Mouse (Mus musculus) erythroblast, embryonic 14.5 days (primary cell): ENCODE results near the gene Hunk. TPM values are rescaled to one million over a fixed set of nuclear protein-coding genes. Genes with fewer than 3 reads are reported as not detected.

ENCODE experiments used
- H3K27me3 ChIP-seq: 2 replicates; pipeline ENCODE4 v1.6.1; 2012; ENCODE audit warnings: inconsistent platforms; ENCODE audit not compliant: control insufficient read depth
- H3K36me3 ChIP-seq: 2 replicates; pipeline ENCODE4 v1.6.1; 2012; ENCODE audit warnings: mild to moderate bottlenecking, inconsistent platforms; ENCODE audit not compliant: control insufficient read depth
- H3K4me1 ChIP-seq: 2 replicates; pipeline ENCODE4 v1.6.1; 2012; ENCODE audit warnings: inconsistent platforms; ENCODE audit not compliant: control insufficient read depth
- H3K4me3 ChIP-seq: replicated peaks from 2 replicates; pipeline ENCODE3; 2012; ENCODE audit warnings: moderate library complexity, mild to moderate bottlenecking, inconsistent platforms
- H3K9me3 ChIP-seq: 2 replicates; pipeline ENCODE4 v1.6.1; 2012; ENCODE audit warnings: low read length, inconsistent platforms, mixed read lengths; ENCODE audit not compliant: control insufficient read depth
- GATA1 ChIP-seq: IDR thresholded peaks from 2 replicates; pipeline ENCODE4 v1.6.1; 2012; ENCODE audit warnings: low read length, inconsistent platforms, mixed read lengths
- TAL1 ChIP-seq: IDR thresholded peaks from 3 replicates; pipeline ENCODE4 v1.6.1; 2012; ENCODE audit warnings: low read length, inconsistent platforms, mixed read lengths
- polyA plus RNA-seq: library from polyadenylated mRNA; stranded (reverse); fragments of >175 nt; gene quantifications from 2 replicates; pipeline ENCODE4 v1.2.3, GENCODE M21; 2012

Hunk gene
- polyA plus RNA-seq, 1 experiment: not detected

DNA sequence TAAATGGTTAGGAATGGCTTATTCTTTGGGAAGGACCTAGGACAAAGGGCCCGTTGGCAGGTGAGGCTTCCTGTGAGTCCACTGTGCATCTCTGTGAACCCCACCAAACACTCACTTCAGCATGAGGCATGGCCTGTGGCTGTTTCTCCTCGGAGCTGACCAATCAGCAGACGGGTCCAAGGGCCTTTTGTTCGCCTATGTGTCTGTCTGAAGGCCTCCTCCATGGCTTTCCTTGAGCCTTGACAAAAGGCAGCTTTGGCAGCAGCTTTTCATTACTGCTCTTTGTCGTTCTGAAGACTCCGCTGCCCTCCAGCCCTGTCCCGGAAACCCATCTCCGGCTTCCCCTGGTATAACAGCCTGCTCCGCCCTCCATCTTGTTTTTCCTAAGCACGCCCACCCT, 54.8 kb downstream of the Hunk start:
- H3K27me3 ChIP-seq: no peaks in the 10 kb centered on the region
- no peaks in the 10 kb centered on the region for H3K36me3 ChIP-seq
- no peaks in the 10 kb centered on the region for H3K4me1 ChIP-seq
- no peaks in the 10 kb centered on the region; the same call in 1 of the 2 replicates for H3K9me3 ChIP-seq
- H3K4me3 ChIP-seq: no peak overlapping the region
- no peak for TF ChIP-seq TAL1
- TF ChIP-seq GATA1: no peak

DNA sequence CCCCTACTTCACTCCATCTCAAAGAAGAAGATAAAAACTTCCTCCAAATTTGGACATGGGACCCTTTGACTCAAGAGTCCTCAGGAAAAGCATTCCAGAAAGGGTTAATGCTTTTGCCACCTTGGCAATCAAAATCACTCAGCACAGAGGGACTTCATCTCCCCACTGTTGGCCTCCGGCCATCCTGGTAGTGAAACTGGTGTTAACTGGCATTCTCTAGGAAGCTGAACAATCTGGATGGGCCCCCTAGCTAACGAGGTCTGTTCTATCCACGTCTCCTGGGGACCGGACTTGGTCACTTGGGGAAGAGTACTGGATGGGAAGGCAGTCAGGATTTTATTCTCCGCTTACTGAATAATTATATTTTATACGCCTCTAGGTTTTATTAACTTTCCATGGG, 57.2 kb downstream of the Hunk start:
- no peaks in the 10 kb centered on the region for H3K27me3 ChIP-seq
- no peaks in the 10 kb centered on the region for H3K36me3 ChIP-seq
- TF ChIP-seq GATA1: no peak
- TF ChIP-seq TAL1: no peak
- H3K4me3 ChIP-seq: no peak overlapping the region
- H3K9me3 ChIP-seq: no peaks in the 10 kb centered on the region
- no peaks in the 10 kb centered on the region for H3K4me1 ChIP-seq

DNA sequence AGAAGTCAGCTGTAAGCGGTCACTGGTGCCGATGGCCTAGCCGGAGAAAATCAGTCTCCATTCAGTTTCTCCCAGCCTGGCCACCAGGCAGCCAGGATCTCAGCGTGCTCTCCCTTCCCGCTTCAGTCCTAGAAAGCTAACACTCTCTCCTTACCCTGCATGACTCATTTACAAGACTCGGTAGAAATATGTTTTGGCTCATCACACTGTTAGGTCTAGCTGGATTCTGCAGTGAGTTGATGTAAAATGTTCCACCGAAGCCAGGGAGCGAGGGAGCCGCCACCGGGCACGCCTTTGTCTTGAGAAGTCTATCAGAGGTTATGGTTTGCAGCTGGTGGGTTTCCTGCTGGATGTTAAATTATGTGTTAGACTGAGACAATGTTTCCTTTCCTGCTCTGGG, 67.4 kb downstream of the Hunk start:
- TF ChIP-seq TAL1 (no peak), GATA1 (no peak)
- Histone ChIP-seq H3K9me3 (no peaks in the 10 kb centered on the region), H3K27me3 (no peaks in the 10 kb centered on the region), H3K4me3 (no peak overlapping the region), H3K36me3 (peaks cover 3% of the 10 kb centered on the region; the same call in 1 of the 2 replicates), H3K4me1 (peaks cover 6% of the 10 kb centered on the region)

DNA sequence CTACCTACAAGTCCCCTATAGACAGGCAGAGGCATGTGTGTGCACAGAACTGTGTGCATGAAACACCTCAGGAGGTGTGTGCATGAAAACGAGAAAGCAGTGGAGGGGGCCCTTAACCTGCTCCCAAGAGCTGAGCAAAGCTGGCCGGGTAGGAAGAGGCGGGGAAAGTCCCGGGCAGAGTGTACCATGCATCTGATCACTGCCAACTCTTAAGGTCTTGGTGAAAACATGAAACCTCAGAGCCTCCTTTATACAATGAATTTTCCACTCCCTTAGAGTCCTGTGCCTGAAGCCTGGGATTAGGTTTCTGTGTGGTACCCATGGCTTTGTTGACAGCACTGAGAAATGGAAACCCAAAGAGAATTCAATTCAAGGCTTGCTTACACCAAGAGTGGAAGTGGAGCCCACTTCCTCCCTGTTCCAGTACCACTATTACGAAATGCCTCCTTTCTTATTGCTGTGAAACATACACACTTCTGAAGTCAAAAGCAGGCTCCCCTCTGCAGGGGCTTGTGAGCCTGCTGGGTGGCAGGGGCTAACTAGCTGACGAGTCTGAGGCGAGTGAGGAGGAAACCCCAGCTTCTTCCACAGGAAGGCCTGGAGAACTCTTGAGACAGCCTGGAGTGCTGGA, 70.8 kb downstream of the Hunk start:
- no peak overlapping the region for H3K4me3 ChIP-seq
- no peak for TF ChIP-seq GATA1
- no peak for TF ChIP-seq TAL1
- peaks cover 3% of the 10 kb centered on the region; the same call in 1 of the 2 replicates for H3K36me3 ChIP-seq

DNA sequence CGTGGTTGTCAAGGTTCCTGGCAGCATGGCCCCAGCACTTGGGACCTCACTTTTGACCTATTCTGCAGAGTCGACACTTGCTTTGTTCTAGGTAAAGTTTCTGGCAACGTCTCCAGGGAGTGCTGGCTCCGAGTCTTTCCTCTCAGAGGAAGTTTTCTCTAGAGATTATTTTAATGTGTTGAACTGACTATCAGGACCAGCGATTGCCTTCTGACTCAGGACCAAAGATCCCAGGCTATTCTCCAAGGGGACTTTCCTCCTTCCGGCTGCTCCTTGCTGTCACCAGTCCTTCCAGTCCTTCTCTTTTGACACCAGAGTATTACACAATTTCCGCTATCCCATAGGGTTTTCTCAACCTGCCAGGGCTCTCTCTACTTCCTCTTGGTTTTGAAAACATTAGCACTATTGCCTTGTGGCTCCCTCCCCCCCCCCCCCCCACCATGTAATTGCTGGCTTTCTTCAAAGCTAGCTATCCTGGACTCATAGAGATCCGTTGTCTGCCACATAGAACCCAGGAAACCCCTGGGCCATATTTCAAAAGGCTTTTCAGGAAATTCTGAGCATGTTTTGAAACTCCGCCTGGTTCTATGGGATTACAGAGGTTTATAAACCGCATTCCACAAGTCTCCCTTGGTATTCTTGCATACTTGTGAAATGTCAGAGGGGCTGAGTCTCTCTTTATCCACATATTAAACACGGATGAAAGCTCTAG, 73.2 kb downstream of the Hunk start:
- Histone ChIP-seq H3K4me3 (no peak overlapping the region), H3K9me3 (no peaks in the 10 kb centered on the region), H3K4me1 (no peaks in the 10 kb centered on the region), H3K27me3 (no peaks in the 10 kb centered on the region), H3K36me3 (peaks cover 3% of the 10 kb centered on the region; the same call in 1 of the 2 replicates)
- no peak for TF ChIP-seq GATA1
- no peak for TF ChIP-seq TAL1

More for the DNA sequence above, 70.8 kb downstream of the Hunk start:
- no peaks in the 10 kb centered on the region for H3K9me3 ChIP-seq
- H3K4me1 ChIP-seq: peaks cover 5% of the 10 kb centered on the region
- H3K27me3 ChIP-seq: no peaks in the 10 kb centered on the region

DNA sequence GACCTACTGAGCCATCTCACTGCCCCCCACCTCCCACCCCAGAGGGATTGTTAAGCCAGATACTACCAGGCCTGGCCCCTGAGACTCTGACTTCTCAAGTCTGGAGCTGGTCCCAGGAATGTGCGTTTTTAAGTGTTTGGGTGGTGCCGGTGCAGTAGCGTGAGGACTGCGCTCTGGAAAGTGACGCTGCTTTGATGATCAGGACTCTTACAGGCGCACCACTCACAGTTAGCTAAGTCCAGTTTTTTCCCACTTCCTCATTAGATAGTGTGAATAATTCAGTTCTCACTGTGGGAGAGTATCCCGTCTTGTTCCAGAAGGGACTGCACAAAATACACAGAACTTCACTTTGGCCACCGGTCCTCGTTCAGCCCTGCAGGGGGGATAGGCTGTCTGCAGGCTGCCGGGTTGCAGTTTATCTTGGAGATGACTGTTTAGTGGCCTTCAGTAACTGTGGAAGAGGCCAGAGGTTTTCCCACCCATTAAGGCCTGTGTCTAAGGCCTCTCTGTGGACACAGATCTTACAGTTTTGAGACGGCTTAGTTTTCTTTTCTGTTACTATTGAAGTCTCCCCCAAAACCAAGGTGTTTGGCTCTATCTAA, 75.6 kb downstream of the Hunk start:
- TF ChIP-seq TAL1 (no peak), GATA1 (no peak)
- no peaks in the 10 kb centered on the region for H3K27me3 ChIP-seq
- no peaks in the 10 kb centered on the region; the same call in 1 of the 2 replicates for H3K36me3 ChIP-seq
- H3K9me3 ChIP-seq: no peaks in the 10 kb centered on the region
- no peak overlapping the region for H3K4me3 ChIP-seq
- H3K4me1 ChIP-seq: no peaks in the 10 kb centered on the region

DNA sequence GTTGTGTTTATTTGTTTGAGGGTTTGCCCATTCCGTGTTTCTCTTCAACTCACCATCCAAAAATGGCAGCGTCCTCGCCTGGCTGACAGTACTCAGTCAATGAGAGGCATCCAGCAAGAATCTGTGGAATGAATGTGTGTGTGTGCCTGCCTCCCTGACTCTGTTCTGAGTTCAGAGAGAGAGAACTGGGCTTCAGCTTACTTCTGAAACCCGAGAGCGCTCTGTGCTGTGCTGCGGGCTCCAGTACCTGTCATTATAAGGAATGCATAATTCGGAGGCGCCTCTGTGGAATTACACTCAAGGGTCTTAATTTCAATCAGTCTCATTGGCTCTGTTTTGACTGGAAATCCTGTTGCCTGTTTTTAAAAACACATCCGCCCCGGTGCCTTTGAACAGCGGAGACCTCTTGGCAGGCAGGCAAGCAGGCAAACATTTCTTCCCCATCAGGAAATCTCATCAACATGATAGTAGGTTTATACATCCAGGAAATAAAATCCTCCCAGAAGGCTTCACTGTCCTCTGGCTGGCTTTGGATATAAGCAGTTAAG, 77.0 kb downstream of the Hunk start:
- H3K27me3 ChIP-seq: no peaks in the 10 kb centered on the region
- H3K4me1 ChIP-seq: no peaks in the 10 kb centered on the region
- H3K9me3 ChIP-seq: peaks cover 3% of the 10 kb centered on the region
- TF ChIP-seq GATA1: no peak
- no peak for TF ChIP-seq TAL1
- no peak overlapping the region for H3K4me3 ChIP-seq
- no peaks in the 10 kb centered on the region; the same call in 1 of the 2 replicates for H3K36me3 ChIP-seq

DNA sequence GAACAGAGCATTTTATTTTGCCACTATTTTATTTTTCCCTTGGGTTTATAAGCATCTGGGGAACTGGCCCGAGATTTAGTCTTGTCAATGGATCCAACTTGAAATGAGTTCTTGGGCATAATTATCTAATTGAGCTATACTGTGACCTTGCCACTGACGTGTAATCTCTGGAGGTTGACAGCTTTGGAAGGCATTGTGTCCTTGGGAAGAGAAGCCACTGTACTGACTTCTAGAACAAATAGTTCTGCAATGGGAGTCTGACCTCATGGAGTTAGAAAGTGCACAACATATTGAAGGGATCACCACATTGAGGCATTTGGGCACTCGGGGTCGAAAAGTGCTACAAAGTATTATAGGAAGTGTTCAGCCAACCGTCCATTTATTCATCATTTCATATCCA, 79.3 kb downstream of the Hunk start:
- H3K4me1 ChIP-seq: no peaks in the 10 kb centered on the region
- no peak for TF ChIP-seq GATA1
- TF ChIP-seq TAL1: no peak
- H3K4me3 ChIP-seq: no peak overlapping the region
- peaks cover 3% of the 10 kb centered on the region for H3K9me3 ChIP-seq
- H3K36me3 ChIP-seq: no peaks in the 10 kb centered on the region; the same call in 1 of the 2 replicates
- H3K27me3 ChIP-seq: no peaks in the 10 kb centered on the region

DNA sequence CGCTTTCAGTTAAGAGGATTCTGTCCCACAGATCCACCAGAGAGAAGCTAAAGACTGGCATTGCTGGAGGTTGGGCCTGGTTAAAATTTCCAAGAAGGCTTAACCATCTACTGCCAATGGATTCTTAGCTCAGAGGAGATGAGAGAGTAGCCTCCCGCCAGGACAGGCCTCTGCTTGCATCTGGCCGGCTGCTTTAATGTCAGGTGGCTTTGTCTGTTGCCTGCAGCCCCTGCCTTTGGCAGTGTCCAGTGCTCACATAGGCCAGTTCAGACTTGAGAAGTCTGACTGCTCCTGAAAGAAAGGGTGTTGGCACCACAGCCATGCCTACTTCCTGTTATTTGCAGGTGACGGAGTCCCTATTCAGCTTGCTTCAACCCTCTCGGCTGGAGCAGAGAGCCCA, 82.5 kb downstream of the Hunk start:
- Histone ChIP-seq H3K9me3 (peaks cover 3% of the 10 kb centered on the region), H3K36me3 (no peaks in the 10 kb centered on the region; the same call in 1 of the 2 replicates), H3K4me1 (no peaks in the 10 kb centered on the region), H3K27me3 (no peaks in the 10 kb centered on the region), H3K4me3 (no peak overlapping the region)
- no peak for TF ChIP-seq TAL1
- TF ChIP-seq GATA1: no peak
